Mouse (Mus musculus) brain, embryonic 14.5 days (tissue): ENCODE data around the gene Gm21060. TPM values are rescaled to one million over a fixed set of nuclear protein-coding genes. Genes with fewer than 3 reads are reported as not detected.
"Not testable (repeated sequence)": the region's sequence is repeated elsewhere in the genome, so short reads cannot be mapped to it uniquely, and the experiment has no call there.

Source experiments
- DNase-seq: peaks from one replicate; pipeline ENCODE4 v3.0.0-alpha.2; 2011; ENCODE audit warnings: low read depth
- CTCF ChIP-seq: fragments of 200-500 bp; IDR thresholded peaks from 2 replicates; pipeline ENCODE4 v1.5.1; 2012; ENCODE audit warnings: inconsistent platforms, mild to moderate bottlenecking, moderate library complexity, borderline replicate concordance; ENCODE audit not compliant: insufficient read depth, insufficient read length; ENCODE audit errors: extremely low read depth
- POLR2A ChIP-seq: fragments of 200-500 bp; IDR thresholded peaks from 2 replicates; pipeline ENCODE4 v1.6.1; 2012; ENCODE audit warnings: mild to moderate bottlenecking, inconsistent platforms, borderline replicate concordance; ENCODE audit not compliant: poor library complexity, insufficient read depth, insufficient read length, severe bottlenecking; ENCODE audit errors: extremely low read depth
- polyA plus RNA-seq: library from polyadenylated mRNA; depleted of rRNA; stranded (reverse); fragments of >200 nt; gene quantifications from 2 replicates; pipeline ENCODE4 v1.2.3, GENCODE M21; 2012; rRNA removed

The Gm21060 gene
- not detected in 2 replicates for polyA plus RNA-seq

DNA sequence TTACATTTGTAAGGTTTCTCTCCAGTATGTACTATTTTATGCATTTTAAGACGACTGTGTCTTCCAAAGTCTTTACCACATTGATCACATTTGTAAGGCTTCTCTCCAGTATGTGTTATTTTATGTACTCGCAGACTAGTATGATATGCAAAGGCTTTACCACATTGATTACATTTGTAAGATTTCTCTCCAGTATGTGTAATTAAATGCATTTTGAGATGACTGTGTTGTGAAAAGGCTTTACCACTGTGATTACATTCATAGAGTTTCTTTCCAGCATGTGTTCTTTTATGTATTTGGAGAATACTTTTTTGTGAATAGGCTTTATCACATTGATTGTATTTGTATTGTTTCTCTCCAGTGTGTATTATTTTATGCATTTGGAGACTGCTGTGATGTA, at the start of gene Gm21060:
Gene Gm21060, minus strand, starts transcription at position 101 of the 400 bp plus-strand sequence.
- no peak for TF ChIP-seq CTCF
- TF ChIP-seq POLR2A, result no peak
- no peak for DNase-seq

DNA sequence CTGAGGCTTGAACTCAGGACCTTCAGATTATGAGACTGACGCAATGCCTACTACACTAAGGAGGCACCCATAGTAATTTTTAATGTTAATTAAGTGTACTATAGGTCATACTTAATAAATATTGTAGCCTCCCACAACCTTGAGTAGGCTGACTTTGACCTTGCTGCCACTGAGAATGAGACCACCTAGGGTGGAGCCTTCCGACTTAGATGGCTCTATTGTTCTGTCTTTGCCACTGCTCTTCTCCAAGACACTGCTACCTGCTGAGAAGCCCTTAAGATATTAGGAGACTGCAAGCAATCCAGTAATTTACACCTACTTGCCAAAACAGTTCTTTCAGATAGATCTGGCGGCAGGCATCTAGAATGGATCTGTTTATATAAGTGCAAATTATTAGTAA, 24.0 kb upstream of the Gm21060 start:
- not testable (repeated sequence) for DNase-seq

DNA sequence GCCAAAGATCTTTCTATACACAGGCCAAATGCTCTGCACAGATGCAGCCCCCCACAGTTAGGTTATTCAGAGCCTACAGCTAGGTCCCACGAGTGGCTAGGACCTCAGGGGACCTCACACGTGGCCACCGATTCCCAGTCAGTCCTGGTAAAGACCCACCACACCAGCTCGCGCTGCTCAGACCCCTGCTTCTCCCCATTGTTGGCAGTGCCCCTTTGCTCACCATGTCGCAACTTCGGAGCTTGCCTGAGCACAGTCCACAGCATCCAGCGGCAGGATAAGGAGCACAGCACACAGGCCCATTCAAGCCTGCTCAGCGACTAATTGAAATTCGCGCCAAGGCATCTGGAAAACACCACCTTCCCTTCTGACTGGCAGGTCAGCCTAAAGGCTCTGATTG, 16.3 kb upstream of the Gm21060 start:
- DNase-seq, result peak; percentile 1

DNA sequence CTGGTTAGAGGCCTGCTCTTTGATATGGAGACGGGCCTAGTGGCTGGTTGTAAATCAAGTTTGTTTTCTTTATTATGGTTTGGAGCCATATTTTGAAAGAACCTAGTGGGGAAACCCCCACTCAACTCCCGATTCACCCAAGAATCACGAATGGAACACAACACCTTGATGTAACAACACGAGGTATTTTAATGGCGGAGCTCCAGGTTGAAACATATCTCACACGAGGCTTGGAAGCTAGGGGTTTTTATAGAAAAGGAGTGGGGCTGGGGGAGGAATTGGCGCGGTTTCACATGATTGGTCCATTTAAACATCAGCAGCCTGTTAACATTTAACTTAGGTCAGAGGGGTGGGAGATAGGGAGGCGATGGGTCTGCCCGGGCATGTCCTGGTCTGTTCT, 15.5 kb upstream of the Gm21060 start:
- not testable (repeated sequence) for DNase-seq

DNA sequence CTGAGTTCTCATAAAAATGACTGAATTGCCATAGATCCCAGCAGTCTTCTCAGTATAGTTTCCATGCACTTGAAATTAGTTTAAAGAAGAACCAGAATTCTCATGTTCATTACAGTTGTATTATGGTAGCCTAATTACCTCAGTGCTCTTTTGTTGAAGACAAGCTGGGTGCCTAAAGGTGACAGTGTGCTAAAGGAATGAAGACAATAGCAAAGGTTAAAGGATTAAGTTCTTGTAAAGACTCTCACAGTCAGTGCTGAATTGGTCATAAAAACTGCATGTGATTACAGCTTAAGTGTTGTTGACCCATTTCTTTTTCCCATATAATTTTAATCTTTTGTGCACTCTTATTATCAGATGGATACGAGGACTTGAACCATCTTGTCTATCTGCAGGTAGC, 11.2 kb upstream of the Gm21060 start:
- not testable (repeated sequence) for DNase-seq

DNA sequence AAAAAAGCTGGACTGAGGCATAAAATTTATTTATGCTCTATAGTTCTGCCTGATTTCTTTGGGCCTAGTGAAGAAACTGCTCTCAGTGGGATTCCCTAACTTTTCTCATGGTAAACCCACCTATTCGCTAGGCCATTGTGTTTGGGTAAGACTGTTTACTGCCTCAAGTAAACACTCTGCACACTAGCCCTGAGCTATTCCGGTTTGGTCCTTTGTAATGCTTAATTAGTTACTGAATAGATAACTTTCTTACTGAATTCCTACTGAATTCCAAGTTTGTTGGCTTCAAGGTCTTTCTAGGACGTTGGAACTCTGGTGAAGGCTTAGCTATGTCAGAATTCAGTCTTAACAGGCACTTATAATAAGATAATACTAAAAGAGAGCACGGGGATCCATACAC, 11.8 kb downstream of the Gm21060 start:
- not testable (repeated sequence) for DNase-seq

DNA sequence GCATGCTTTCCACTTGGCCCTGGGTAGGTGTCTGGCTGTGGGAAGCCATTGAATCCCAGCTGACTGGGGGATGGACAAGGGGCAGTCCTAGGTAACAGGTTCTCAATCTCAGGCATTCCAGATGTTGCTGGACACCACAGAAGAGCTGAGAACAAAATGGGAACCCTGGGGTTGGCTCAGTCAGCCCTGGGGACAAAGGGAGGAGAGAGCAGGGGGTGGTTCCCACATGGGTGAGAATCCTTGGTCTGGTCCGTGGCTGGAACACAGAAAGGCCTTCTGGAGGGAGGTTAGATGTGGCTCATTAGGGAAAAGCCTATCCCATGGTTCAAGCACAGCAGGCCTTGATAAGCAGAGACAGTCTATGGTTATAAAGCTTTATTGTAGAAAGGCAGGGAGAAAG, 13.3 kb downstream of the Gm21060 start:
- DNase-seq, result no peak

DNA sequence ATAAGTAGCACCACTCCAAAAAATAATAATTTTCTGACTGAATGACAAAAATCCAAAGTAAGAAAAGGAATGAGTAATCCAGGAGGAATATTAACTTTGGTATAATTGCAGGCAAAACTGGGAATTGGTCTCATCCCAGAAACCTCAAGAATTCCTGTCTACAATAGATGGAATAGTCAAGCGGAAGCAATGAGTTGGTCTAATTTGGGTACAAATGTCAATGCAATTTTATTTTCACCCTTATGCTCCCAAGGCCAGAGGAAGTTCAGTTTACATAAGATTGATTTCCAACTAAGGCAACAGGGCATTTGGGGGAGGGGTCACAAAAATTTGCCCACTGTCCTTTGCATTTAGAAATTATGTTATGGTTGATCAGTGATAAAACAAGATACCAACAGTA, 21.4 kb downstream of the Gm21060 start:
- TF ChIP-seq POLR2A (no peak), CTCF (no peak)
- no peak for DNase-seq

More for the DNA sequence above, 13.3 kb downstream of the Gm21060 start:
- TF ChIP-seq CTCF, result no peak
- TF ChIP-seq POLR2A, result no peak

DNA sequence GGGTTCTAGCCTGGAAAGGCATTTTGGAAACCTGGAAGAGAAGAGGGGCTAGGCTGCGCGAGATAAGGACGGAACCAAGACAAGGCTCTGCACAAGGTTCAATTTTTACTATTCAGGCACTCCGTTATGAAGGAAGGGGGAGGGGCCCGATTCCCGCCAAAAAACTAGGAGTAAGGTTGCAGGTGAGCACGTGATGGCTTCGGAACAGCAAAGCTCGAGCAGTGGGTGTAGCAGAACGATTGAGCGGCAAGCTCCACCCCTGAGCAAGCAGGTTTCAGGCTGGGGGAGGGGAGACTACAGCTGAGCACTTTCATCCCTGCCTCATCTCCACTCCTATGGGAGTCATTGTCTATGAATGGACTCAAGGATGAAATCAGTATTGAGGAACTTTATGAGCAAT, 27.7 kb downstream of the Gm21060 start:
- DNase-seq, result not testable (repeated sequence)

DNA sequence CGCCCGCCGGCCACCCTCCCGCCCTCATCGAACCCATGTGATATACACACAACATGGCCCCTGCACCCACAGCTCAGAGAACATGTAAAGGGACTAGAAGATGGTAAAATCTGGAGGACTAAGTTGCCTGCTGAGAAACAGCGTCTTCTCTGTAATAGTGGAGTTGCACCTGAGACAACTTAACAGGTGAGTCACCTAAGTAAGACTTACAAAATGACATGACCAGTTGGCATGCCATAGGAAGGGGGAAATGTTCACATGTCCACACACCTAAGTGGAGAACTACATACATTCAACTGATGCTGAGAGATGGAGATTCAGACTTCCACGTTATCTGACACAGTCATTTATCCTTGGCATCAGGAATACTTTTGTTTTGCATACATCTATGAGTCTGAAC, 29.7 kb downstream of the Gm21060 start:
- TF ChIP-seq CTCF, result no peak
- TF ChIP-seq POLR2A, result no peak
- peak; percentile 18 for DNase-seq

DNA sequence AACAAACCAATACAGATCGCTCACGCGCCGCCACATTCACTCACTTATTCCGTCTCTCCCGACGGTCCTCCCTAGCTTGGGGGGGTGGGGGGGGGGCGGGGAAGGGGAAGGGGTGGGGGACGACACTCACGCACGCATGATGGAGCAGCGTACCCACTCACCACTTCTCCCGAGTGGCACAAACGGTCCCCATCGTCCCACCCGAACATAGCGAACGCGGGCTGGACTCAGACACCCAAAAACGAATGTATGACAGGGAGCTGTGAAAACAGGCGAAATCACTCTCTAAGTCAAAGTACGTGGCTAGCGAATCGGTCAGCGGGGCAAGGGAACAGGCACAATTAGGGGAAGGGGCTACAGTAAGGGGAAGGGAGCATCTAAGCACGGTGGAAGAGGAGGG, 30.2 kb downstream of the Gm21060 start:
- no peak for TF ChIP-seq POLR2A
- DNase-seq, result peak; percentile 54

DNA sequence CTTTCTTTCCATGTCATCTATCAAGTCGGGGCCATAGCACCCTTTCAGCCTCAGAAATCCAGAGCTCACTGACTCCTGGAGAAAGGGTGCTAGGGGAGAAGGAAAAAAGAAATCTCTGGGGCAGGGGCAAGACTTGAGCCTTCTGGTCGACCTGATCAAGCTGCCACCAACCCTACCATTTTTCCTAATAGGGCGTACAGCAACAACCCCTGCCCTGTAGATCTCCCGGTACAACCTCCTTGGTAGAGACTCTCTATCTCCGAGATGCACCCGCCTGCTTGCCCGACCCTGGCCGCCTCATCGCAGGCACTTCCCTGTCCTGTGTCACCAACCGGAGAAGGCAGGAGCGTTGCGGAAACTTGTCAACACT, 30.6 kb downstream of the Gm21060 start:
- DNase-seq, result peak; percentile 59

DNA sequence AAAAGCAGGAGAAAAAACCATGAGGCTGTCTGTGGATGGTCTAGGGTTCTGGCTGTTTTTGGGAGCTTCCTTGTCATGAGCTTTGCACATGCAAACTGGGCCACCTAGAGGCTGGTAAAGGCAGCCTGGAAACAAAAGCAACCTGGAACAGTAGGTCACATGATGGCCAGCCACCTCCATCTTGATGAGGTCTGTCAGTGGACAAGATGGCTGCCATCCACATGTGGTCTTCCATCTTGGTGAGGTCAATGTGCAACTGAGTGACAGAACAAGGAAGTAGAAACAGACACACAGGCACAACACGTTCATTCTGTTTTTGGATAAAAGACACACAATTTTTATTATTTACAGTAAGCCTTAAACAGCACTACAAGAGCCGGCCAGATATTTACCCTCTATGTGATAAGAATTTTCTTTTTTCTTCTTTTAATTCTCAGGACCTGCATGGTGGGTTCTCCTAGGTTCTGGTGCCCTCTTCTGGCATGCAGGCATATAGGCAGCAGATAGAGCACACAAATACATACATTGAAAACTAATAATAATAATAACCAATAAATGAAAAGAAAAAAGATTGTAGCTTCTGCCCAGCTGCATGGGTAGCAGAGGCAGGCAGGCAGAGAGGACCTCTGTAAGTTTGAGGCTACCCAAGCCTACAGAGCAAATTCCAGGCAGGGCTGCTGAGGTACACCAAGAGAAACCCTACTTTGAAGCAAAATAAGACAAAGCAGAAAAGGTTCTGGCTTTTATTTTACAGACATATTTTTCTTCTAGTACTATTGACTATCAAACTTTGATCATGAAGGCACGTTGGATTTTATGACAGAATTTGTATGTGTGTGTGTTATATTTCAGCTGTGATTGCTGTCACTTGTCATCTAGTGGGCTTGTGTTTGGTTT, 31.3 kb downstream of the Gm21060 start:
- TF ChIP-seq POLR2A, result no peak
- TF ChIP-seq CTCF, result peak; percentile 47; the same call in 1 of the 2 replicates
- DNase-seq, result peak; percentile 89

More for the DNA sequence above, 30.6 kb downstream of the Gm21060 start:
- TF ChIP-seq POLR2A (no peak), CTCF (no peak)

DNA sequence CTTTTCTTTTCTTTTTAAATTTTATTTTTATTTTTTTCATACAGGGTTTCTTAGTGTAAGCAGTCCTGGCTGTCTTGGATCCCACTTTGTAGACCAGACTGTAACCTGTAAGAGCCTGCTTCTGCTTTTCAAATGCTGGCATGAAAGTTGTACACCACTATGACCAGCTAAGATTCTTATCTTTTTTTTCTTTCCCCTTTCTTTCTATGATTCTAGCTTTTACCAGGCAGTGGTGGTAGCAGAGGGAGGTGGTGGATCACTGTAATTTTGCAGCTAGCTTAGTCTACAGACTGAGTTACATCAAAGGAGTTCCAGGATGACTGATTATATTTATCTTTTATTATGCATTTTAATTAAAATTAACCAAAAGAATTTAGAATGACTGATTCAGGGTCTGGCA, 31.9 kb downstream of the Gm21060 start:
- no peak for TF ChIP-seq POLR2A
- TF ChIP-seq CTCF, result no peak
- no peak for DNase-seq
